Mouse (Mus musculus) myocyte (in vitro differentiated cells): ENCODE measurements around the gene Dnajc5.

Source experiments
- MAX ChIP-seq: IDR thresholded peaks from one replicate; pipeline ENCODE4 v1.6.1; 2011; ENCODE audit warnings: low read depth, mild to moderate bottlenecking, control low read depth
- POLR2A ChIP-seq: IDR thresholded peaks from one replicate; pipeline ENCODE4 v1.6.1; 2011; ENCODE audit warnings: low read depth, mild to moderate bottlenecking, control low read depth, moderate library complexity; ENCODE audit not compliant: insufficient read length

DNA sequence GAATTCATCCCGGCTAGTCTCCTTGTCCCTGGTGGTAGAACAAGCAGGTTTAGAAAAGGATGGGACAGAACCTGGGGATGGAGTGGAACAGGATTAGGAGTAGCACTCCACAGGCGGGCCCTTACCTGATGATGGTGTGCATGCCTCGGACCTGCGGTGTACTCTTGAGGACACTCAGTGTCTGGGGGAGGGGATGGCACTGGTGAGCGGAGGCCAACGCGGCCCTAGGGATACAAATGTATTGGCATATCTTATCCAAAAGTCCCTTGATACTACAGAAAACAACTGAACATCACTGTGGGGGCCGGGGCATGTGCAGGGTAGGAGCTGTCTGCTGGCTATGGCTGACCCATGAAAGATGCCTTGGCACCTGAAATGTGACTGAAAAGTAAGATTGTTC lies 50.1 kb downstream of the Dnajc5 start:
- TF ChIP-seq POLR2A (no peak), MAX (no peak)
